Mouse (Mus musculus) myocyte (in vitro differentiated cells): Measurements from ENCODE around the gene Ina. TPM values are rescaled to one million over a fixed set of nuclear protein-coding genes. Genes with fewer than 3 reads are reported as not detected.
A peak's percentile ranks its signal among the peaks of the same experiment; 100 is the strongest.

Experiments
- H3K27me3 ChIP-seq: one replicate; pipeline ENCODE4 v1.6.1; 2011; ENCODE audit not compliant: control insufficient read depth, insufficient read depth, insufficient read length
- H3K36me3 ChIP-seq: one replicate; pipeline ENCODE4 v1.6.1; 2011; ENCODE audit not compliant: control insufficient read depth, insufficient read depth
- H3K4me2 ChIP-seq: one replicate; pipeline ENCODE4 v1.6.1; 2011; ENCODE audit warnings: low read depth, control low read depth
- H3K4me3 ChIP-seq: one replicate; pipeline ENCODE4 v1.5.1; 2011; ENCODE audit warnings: mild to moderate bottlenecking, control low read depth, moderate library complexity
- H3K79me2 ChIP-seq: one replicate; pipeline ENCODE4 v1.6.1; 2011; ENCODE audit not compliant: control insufficient read depth, insufficient read depth
- H3ac ChIP-seq: one replicate; pipeline ENCODE4 v1.6.1; 2011; ENCODE audit not compliant: control insufficient read depth, insufficient read length
- CEBPB ChIP-seq: IDR thresholded peaks from 2 replicates; pipeline ENCODE4 v1.6.1; 2011; ENCODE audit warnings: mild to moderate bottlenecking, moderate library complexity; ENCODE audit not compliant: poor library complexity, insufficient read depth, severe bottlenecking
- E2F4 ChIP-seq: IDR thresholded peaks from one replicate; pipeline ENCODE4 v1.6.1; 2011; ENCODE audit warnings: mild to moderate bottlenecking, control low read depth, moderate library complexity; ENCODE audit not compliant: insufficient read depth
- MAX ChIP-seq: IDR thresholded peaks from one replicate; pipeline ENCODE4 v1.6.1; 2011; ENCODE audit warnings: low read depth, mild to moderate bottlenecking, control low read depth
- MYOD1 ChIP-seq, 3 experiments: IDR thresholded peaks; one replicate each; pipeline ENCODE4 v1.6.1; 2011; ENCODE audit warnings: control low read depth in 2 of 3, low read depth in 2 of 3, mild to moderate bottlenecking in 2 of 3, moderate library complexity in 1 of 3; ENCODE audit not compliant: insufficient read length in 2 of 3, control insufficient read depth in 1 of 3
- MYOG ChIP-seq, 3 experiments: IDR thresholded peaks; one replicate each; pipeline ENCODE4 v1.6.1; 2011; ENCODE audit warnings: control low read depth in 2 of 3, low read depth in 2 of 3, mild to moderate bottlenecking in 2 of 3; ENCODE audit not compliant: insufficient read length in 2 of 3, control insufficient read depth in 1 of 3, insufficient read depth in 1 of 3
- POLR2A ChIP-seq: IDR thresholded peaks from one replicate; pipeline ENCODE4 v1.6.1; 2011; ENCODE audit warnings: low read depth, mild to moderate bottlenecking, control low read depth, moderate library complexity; ENCODE audit not compliant: insufficient read length
- POLR2AphosphoS2 ChIP-seq: IDR thresholded peaks from one replicate; pipeline ENCODE4 v1.6.1; 2011; ENCODE audit warnings: low read depth, control low read depth; ENCODE audit not compliant: insufficient read length
- REST ChIP-seq: IDR thresholded peaks from one replicate; pipeline ENCODE4 v1.6.1; 2011; ENCODE audit warnings: mild to moderate bottlenecking, control low read depth, moderate library complexity; ENCODE audit not compliant: insufficient read depth, insufficient read length
- SRF ChIP-seq: IDR thresholded peaks from one replicate; pipeline ENCODE4 v1.6.1; 2011; ENCODE audit warnings: low read depth; ENCODE audit not compliant: control insufficient read depth, insufficient read length
- TCF12 ChIP-seq: IDR thresholded peaks from one replicate; pipeline ENCODE4 v1.6.1; 2011; ENCODE audit warnings: mild to moderate bottlenecking, control low read depth; ENCODE audit not compliant: poor library complexity, insufficient read depth, severe bottlenecking
- TCF3 ChIP-seq: IDR thresholded peaks from one replicate; pipeline ENCODE4 v1.6.1; 2011; ENCODE audit warnings: low read depth, control low read depth; ENCODE audit not compliant: insufficient read length
- USF1 ChIP-seq: IDR thresholded peaks from one replicate; pipeline ENCODE4 v1.6.1; 2011; ENCODE audit warnings: low read depth, mild to moderate bottlenecking, control low read depth, moderate library complexity
- polyA plus RNA-seq: library from polyadenylated mRNA; unstranded; fragments of >200 nt; fragmentation: generic; extraction: Trizol; gene quantifications from one replicate; pipeline ENCODE4 v1.2.1, GENCODE M21; 2012; ENCODE audit warnings: missing spikeins

The Ina gene
- polyA plus RNA-seq, 1 experiment = not detected

DNA sequence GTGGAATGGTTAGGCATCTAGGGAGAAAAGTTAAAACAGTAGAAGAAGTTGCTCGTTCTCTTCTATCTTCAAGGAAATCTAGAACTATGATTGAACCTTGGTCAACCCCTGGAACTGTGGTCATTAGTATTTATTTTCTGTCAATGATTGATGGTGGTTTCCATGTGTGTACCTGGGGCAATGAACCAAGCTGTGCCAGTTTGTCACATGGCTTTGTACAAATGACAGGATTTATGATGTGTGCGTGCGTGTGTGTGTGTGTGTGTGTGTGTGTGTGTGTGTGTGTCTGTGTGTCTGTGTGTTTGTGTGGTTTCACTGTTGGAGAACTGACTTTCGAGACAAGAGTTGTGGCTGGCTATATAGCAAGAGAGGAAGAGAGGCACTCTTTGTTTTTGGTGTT lies 39.0 kb downstream of the Ina start:
- Histone ChIP-seq H3K4me3 (no peak overlapping the region), H3ac (no peak overlapping the region), H3K27me3 (no peaks in the 10 kb centered on the region), H3K4me2 (no peak overlapping the region), H3K36me3 (no peaks in the 10 kb centered on the region), H3K79me2 (peaks cover 10% of the 10 kb centered on the region)
- TF ChIP-seq CEBPB (no peak), E2F4 (no peak), MYOG (IDR thresholded peaks at IDR 0.05; ENCODE audit: control insufficient read depth in 1 of 3, insufficient read depth in 1 of 3, insufficient read length in 2 of 3, low read depth in 2 of 3) (no peak), MYOD1 (IDR thresholded peaks at IDR 0.05; ENCODE audit: control insufficient read depth in 1 of 3, insufficient read length in 2 of 3, low read depth in 2 of 3) (no peak), POLR2AphosphoS2 (no peak), MAX (no peak), POLR2A (no peak), TCF3 (no peak), SRF (no peak), TCF12 (no peak), REST (no peak), USF1 (no peak)

DNA sequence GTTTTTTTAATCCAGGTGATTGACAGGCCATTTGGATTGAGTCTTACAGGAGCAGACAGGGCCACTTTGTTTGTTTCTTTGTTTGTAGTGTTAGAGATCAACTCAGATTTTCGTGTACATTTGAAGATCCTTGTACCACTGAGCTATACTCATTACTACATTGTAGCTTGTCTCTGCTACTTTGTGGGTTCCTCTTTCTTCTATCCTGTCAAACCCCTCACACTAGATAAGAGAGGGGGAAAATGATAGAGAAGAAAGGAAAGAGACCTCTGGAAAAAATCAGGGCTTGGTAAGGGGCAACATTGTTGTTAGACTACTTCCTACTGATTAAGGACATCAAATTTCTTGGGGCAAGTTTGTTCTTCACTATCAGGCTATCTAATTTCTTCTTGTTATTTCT lies 43.2 kb downstream of the Ina start:
- H3K4me2 ChIP-seq = no peak overlapping the region
- H3K4me3 ChIP-seq = no peak overlapping the region
- TF ChIP-seq MAX = no peak
- no peak for TF ChIP-seq MYOG (IDR thresholded peaks at IDR 0.05; ENCODE audit: control insufficient read depth in 1 of 3, insufficient read depth in 1 of 3, insufficient read length in 2 of 3, low read depth in 2 of 3)
- TF ChIP-seq CEBPB = no peak
- TF ChIP-seq SRF = no peak
- H3ac ChIP-seq = no peak overlapping the region
- no peaks in the 10 kb centered on the region for H3K36me3 ChIP-seq
- no peaks in the 10 kb centered on the region for H3K79me2 ChIP-seq
- no peaks in the 10 kb centered on the region for H3K27me3 ChIP-seq

DNA sequence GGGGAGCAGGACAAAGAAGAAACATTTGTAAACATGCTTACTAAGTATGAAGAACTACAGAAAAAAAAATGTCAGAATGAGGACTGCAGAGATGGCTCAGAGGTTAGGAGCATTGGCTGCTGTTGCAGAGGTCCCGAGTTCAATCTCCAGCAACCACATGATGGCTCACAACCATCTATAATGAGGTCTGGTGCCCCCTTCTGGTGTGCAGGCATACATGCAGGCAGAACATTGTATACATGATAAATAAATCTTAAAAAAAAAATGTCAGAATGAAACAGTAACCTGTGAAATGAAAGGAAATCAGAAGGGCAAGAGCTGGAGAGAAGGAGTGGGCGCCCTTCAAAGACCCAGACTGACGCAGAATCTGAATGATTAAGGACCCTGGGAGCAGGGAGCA lies 51.4 kb downstream of the Ina start:
- H3ac ChIP-seq = no peak overlapping the region
- no peaks in the 10 kb centered on the region for H3K36me3 ChIP-seq
- no peak overlapping the region for H3K4me3 ChIP-seq
- H3K27me3 ChIP-seq = no peaks in the 10 kb centered on the region
- TF ChIP-seq MAX (no peak), CEBPB (no peak), USF1 (no peak), MYOD1 (IDR thresholded peaks at IDR 0.05; ENCODE audit: control insufficient read depth in 1 of 3, insufficient read length in 2 of 3, low read depth in 2 of 3) (no peak), TCF3 (no peak), MYOG (IDR thresholded peaks at IDR 0.05; ENCODE audit: control insufficient read depth in 1 of 3, insufficient read depth in 1 of 3, insufficient read length in 2 of 3, low read depth in 2 of 3) (no peak), POLR2AphosphoS2 (no peak), TCF12 (no peak), POLR2A (no peak), E2F4 (no peak), SRF (no peak), REST (no peak)
- H3K79me2 ChIP-seq = peaks cover 22% of the 10 kb centered on the region
- no peak overlapping the region for H3K4me2 ChIP-seq

DNA sequence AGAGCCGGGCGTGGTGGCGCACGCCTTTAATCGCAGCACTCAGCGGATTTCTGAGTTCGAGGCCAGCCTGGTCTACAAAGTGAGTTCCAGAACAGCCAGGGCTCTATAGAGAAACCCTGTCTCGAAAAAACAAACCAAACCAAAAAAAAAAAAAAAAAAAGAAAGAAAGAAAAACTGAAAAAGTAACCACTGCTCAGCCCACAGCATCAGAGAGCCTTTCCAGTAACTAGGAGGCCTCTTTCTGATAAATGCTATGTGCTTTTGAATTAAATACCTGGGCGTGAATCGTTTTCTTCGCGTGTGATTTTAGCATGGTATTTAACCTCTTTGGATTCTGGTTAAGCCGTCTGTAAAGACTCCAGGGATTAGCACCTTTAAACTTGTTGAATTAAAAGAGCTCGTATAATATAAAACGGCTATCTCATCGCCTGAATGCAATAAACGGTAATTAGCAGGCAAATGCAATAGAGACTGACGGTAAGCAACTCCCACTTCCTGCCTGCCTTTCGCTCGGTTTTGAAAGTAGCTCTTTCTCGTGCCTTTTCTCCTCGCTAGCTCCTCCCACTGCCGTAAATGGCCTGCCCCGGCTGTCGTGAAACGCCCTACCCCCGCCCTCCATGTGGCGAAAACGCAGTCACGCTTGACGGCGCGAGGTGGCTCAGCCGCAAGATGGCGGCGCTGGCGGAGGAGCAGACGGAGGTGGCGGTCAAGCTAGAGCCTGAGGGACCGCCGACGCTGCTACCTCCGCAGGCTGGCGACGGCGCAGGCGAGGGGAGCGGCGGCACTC lies 52.8 kb downstream of the Ina start, which contains the start of gene Taf5:
Gene Taf5 (plus strand): TSS at position 651 of the 787 bp plus-strand sequence.
- Histone ChIP-seq H3K4me2 (peak within 1 kb of the TSS; percentile 99), H3K4me3 (peak within 1 kb of the TSS; percentile 35), H3K36me3 (peaks cover 9% of the 10 kb centered on the region), H3K27me3 (no peaks in the 10 kb centered on the region), H3K79me2 (peaks cover 22% of the 10 kb centered on the region), H3ac (peak within 1 kb of the TSS; percentile 87)
- TF ChIP-seq USF1 (no peak), CEBPB (peak; percentile 71; the same call in 1 of the 2 replicates), TCF12 (no peak), REST (peak; percentile 77), SRF (peak; percentile 91), E2F4 (peak; percentile 38), MAX (no peak), MYOG (IDR thresholded peaks at IDR 0.05; ENCODE audit: control insufficient read depth in 1 of 3, insufficient read depth in 1 of 3, insufficient read length in 2 of 3, low read depth in 2 of 3) (peak in 2 of 3 experiments; percentile 31 to 36), POLR2AphosphoS2 (peak; percentile 94), MYOD1 (IDR thresholded peaks at IDR 0.05; ENCODE audit: control insufficient read depth in 1 of 3, insufficient read length in 2 of 3, low read depth in 2 of 3) (peak in 1 of 3 experiments; percentile 12), POLR2A (peak; percentile 99), TCF3 (no peak)
